Mouse (Mus musculus): ENCODE measurements at regions not wholly inside any gene's neighbourhood (a gene's known extent, or its start where the extent isn't known, plus 50 kb on each side); places are given as distances from the start of the nearest gene placed in this dataset.

DNA sequence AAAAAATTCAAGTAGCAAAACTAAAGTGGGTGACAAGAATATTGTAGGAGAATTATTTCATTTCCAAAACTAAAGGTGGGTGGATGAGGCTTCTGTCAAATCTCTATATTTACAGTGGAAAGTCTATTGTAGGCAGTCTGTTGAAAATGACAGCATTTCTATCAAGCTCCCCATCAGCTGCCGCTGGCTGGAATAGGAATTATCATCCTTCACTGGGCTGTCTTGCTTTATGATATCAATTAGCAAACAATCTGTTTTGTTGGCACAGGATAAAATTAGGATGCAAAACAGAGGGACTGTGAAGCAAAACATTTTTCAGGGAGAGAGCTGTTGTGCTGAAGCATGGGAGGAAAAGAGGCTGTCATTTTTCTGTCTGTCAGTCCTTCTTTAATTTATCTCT lies 1249.0 kb downstream of the Hace1 start:
- no peak for DNase-seq

DNA sequence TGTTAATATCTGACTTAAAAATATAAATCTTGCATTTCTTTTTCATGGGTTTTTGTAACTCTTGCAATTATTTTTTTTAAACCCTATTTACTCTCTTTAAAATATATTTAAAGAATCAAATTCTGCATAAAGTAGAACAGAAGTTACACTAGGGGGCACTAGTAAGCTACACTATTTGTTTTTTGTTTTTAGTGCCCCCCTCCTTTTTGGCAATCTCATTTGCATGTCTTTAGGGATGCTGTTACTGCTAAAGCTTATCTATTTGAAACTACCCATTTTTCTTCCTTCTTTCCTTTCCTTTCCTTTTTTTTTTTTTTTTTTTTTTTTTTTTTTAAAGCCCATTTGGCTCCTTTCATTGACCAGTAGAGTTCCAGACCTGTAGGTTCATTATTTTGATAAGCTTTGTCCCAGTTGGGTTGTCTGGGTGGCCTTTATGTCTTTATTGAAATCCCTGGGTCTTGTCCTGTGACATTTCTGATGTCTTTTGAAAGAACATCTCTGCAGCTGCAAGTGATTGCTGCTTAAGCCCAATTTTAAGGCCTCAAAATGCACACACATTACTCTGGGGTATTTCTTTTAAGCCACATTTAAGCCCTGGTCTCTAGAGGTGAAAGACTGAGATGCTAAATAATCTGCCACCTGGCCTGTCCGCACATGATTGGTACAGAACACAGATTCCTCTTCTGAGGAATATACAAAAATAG lies 1249.6 kb downstream of the Hace1 start:
- DNase-seq = peak; percentile 59

DNA sequence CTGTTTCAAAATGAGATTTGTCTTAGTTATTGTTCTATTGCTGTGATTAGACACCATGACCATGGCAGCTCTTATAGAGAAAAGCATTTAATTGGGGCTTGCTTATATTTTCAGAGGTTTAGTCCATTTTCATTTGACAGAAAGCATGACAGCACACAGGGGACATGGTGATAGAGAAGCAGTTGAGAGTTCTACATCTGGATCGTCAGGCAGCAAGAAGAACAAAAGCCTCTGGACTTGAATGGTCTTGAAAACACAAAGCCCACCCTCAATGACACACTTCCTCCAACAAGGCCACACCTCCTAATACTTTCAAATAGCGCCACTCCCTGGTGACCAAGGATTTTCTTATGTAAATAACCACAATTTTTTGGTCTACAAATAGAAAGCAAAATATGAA lies 1250.5 kb downstream of the Hace1 start:
- peak; percentile 10 for DNase-seq

DNA sequence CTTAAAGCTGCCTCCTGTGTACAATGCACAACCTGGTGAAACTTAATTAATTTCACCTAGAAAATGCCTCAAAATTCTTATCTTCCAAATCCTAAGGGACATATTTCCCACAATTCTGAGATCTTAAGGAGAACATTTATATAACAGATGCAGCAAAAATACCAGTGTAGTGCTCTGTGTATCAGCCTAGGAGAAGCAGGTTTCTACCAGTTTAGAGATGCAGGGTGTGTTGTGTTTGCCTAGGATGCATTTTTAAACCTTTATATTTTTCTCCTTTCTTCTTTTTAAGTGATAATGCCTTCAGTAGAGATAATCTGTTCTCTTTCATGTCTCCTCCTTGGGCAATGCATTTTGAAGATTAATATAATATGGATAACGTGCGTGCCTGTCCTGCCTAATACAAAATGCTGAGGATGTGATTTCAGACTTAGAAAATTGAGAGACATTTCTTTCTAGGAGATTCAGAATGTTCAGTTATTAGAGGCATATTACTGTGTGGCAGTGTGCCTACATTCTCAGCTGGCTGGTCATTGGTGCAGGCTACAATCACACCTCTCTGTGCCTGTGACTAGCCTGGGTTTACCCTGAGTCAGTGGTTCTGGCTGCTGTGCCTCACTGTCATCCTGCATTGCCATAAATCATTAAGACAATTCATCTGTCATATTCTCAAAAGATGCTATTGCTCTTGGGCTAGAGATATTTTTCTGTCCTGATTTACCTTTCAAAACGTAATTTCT lies 1268.1 kb downstream of the Hace1 start:
- no peak for DNase-seq
